Mouse (Mus musculus) forebrain, embryonic 11.5 days (tissue): Measurements from ENCODE around the gene Adamts7. TPM values are rescaled to one million over a fixed set of nuclear protein-coding genes. Genes with fewer than 3 reads are reported as not detected.

ENCODE experiments used
- ATAC-seq: fragments of 200-750 bp; cut with Nextera tagmentation; replicated peaks from 2 replicates; pipeline ENCODE4 v1.8.0; 2017; ENCODE audit warnings: moderate TSS enrichment; ENCODE audit not compliant: low FRiP score
- DNase-seq: peaks from one replicate; pipeline ENCODE4 v3.0.0-alpha.2; 2017; ENCODE audit warnings: low spot score
- H3K27ac ChIP-seq: fragments of 300-500 bp; sonication (generic); 2 replicates; pipeline ENCODE4 v1.5.1; 2014; ENCODE audit warnings: low read depth, low read length
- H3K27me3 ChIP-seq: fragments of 300-500 bp; sonication (generic); 2 replicates; pipeline ENCODE4 v1.6.1; 2014; ENCODE audit warnings: mild to moderate bottlenecking, low read length, mixed read lengths; ENCODE audit not compliant: control insufficient read depth, insufficient read depth
- H3K36me3 ChIP-seq: fragments of 300-500 bp; sonication (generic); 2 replicates; pipeline ENCODE4 v1.6.1; 2014; ENCODE audit warnings: mild to moderate bottlenecking, low read length, moderate library complexity, mixed read lengths; ENCODE audit not compliant: control insufficient read depth, insufficient read depth
- H3K4me1 ChIP-seq: fragments of 300-500 bp; sonication (generic); replicated peaks from 2 replicates; pipeline ENCODE4 v1.6.1; 2014; ENCODE audit warnings: low read length, mixed read lengths; ENCODE audit not compliant: control insufficient read depth, insufficient read depth
- H3K4me2 ChIP-seq: fragments of 300-500 bp; sonication (generic); 2 replicates; pipeline ENCODE4 v1.6.1; 2014; ENCODE audit warnings: low read depth, mild to moderate bottlenecking, low read length, moderate library complexity, mixed read lengths; ENCODE audit not compliant: severe bottlenecking
- H3K4me3 ChIP-seq: fragments of 300-500 bp; sonication (generic); 2 replicates; pipeline ENCODE4 v1.5.1; 2014; ENCODE audit warnings: low read depth, low read length
- H3K9ac ChIP-seq: fragments of 300-500 bp; sonication (generic); 2 replicates; pipeline ENCODE4 v1.6.1; 2014; ENCODE audit warnings: low read length
- H3K9me3 ChIP-seq: fragments of 300-500 bp; sonication (generic); 2 replicates; pipeline ENCODE4 v1.6.1; 2016; ENCODE audit warnings: low read length, mixed read lengths; ENCODE audit not compliant: control insufficient read depth
- WGBS: fragments of 180-500 bp; shearing (Covaris S2); extraction: QIAGEN DNeasy Blood & Tissue Kit; methylation state at CpG from one replicate; pipeline ENCODE4 v1.1.7; 2014; 5-methylcytosine and 5-hydroxymethylcytosine counted together
- polyA plus RNA-seq: library from polyadenylated mRNA; unstranded; fragments of >200 nt; fragmentation: Nextera tagmentation; extraction: Ambion mirVana; gene quantifications from 2 replicates; pipeline ENCODE4 v1.2.1, GENCODE M21; 2014

The Adamts7 gene
- polyA plus RNA-seq, 1 experiment from 2014 or later = 22.2 TPM

DNA sequence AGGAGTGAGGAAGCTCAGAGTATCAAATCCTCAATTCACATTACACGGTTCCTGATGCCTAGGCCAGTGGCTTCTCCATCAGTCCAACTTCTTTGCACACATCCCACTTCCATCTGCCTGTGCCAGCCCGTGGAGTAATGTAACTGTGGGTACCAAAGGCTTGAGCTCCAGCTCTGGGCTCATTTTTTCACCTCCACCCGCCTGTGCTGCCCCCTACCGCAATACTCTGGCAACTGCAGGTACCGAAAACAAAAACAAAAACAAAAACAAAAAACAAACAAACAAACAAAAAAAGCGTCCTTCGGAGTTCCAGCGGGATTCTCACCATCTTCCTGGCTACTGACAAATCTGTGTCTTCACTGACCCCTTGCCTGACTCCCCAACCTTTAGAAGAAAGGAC is 27.4 kb upstream of the Adamts7 start:
- Histone ChIP-seq H3K9ac (no peak overlapping the region), H3K4me3 (no peak overlapping the region), H3K27ac (no peak overlapping the region), H3K4me1 (no peaks in the 10 kb centered on the region), H3K36me3 (no peaks in the 10 kb centered on the region), H3K4me2 (no peak overlapping the region), H3K9me3 (no peaks in the 10 kb centered on the region), H3K27me3 (no peaks in the 10 kb centered on the region)
- ATAC-seq = no peak
- 78% methylated on average over 8 of the region's 8 CpGs for WGBS
- no peak for DNase-seq

DNA sequence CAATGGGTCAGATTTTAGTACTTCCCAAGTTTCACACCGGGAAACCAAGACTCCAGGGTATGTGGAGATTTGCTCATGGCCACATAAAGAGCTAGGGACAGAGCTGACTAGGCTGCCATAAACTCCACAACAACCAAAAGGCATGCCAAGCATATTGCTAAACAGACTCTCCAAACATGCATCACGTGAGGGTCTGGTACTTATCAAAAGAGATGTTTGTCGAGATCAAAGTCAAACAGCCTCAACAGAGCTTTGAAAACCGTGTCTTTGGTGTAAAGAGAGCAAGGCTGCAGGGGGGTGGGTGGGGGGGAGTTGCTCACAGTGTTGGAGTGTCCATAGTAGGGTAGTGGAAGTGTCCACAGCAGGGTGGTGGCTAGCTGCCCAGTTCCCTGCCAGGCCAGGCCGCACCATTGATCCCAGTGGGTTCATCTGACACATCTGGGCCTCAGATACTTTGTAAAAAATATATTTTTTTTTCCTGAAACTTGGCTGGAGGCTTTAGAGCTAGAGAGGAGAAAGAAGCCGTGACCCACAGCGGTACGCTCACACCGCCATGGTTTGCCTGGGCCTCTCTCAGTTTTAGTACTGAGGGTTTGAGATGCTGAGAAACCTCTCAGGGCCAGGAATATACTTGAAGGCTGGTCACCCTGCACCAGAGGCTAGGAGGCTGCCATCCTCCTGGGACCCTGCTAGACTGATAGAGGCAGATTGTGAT is 26.7 kb upstream of the Adamts7 start:
- Histone ChIP-seq H3K27ac (no peak overlapping the region), H3K9ac (no peak overlapping the region), H3K27me3 (no peaks in the 10 kb centered on the region), H3K4me3 (no peak overlapping the region), H3K4me2 (no peak overlapping the region), H3K36me3 (no peaks in the 10 kb centered on the region), H3K4me1 (no peaks in the 10 kb centered on the region), H3K9me3 (no peaks in the 10 kb centered on the region)
- DNase-seq (no peak), ATAC-seq (no peak)
- 84% methylated on average over 9 of the region's 9 CpGs for WGBS

DNA sequence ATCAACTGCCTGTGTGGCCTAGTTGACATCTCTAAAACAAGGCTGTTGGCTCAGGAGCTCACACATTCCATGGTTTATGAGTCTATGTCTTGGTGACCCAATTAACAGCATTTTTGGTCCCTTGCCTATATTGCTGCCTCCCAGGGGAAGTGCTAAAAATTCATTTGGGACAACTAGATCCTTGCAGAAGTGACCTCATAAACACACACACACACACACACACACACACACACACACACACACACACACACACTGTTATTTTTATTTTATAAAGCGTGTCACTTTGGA is 26.2 kb upstream of the Adamts7 start:
- DNase-seq (no peak), ATAC-seq (no peak)
- H3K4me2 ChIP-seq = no peak overlapping the region
- no peaks in the 10 kb centered on the region for H3K27me3 ChIP-seq
- 89% methylated on average over 1 of the region's 1 CpGs for WGBS
- no peak overlapping the region for H3K4me3 ChIP-seq
- no peaks in the 10 kb centered on the region for H3K36me3 ChIP-seq
- no peaks in the 10 kb centered on the region for H3K4me1 ChIP-seq
- H3K9ac ChIP-seq = no peak overlapping the region
- no peaks in the 10 kb centered on the region for H3K9me3 ChIP-seq
- H3K27ac ChIP-seq = no peak overlapping the region

DNA sequence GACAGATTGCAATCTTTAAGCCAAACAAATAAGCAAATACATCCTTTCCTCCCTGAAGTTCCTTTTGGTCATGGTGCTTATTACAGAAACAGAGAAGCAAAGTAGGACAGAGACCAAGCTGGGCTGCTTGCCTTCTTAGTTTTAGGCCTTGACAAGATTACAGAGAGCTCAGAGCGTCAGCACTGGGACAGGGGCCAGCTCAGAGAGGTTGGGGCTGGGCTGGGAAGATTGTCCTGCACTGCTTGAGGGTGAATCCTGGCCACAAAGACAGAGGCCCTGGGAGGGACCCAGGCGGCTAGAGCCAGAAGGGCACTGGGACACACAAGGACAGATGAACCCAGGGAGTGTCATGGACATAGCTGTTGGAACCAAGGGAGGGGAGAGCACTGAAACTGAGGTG is 17.1 kb upstream of the Adamts7 start:
- H3K9ac ChIP-seq = no peak overlapping the region
- DNase-seq (no peak), ATAC-seq (no peak)
- no peaks in the 10 kb centered on the region for H3K9me3 ChIP-seq
- H3K27ac ChIP-seq = no peak overlapping the region
- WGBS = 41% methylated on average over 2 of the region's 2 CpGs
- H3K36me3 ChIP-seq = no peaks in the 10 kb centered on the region
- H3K4me1 ChIP-seq = no peaks in the 10 kb centered on the region
- H3K4me3 ChIP-seq = no peak overlapping the region
- no peaks in the 10 kb centered on the region for H3K27me3 ChIP-seq
- H3K4me2 ChIP-seq = no peak overlapping the region

DNA sequence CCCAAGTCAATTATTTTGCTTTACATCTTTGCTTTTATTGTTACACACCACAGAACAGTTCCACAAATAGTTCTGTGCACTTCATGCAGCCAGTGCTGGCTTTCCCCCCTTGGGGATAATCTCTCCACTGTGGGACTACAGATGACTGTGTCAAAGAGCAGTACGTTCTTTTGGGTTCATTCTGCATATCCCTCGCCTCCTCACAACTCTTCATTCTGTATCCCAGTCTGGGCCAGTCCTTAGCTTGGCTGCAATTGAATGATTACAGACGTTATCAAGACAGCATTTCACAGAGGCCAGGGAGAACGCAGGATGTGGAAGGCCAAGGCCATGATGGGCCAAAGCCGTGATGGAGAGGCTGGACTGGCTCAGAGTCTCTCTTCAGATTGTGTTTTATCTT is 16.0 kb upstream of the Adamts7 start:
- no peak for ATAC-seq
- H3K9ac ChIP-seq = no peak overlapping the region
- no peak for DNase-seq
- no peak overlapping the region for H3K27ac ChIP-seq
- no peaks in the 10 kb centered on the region for H3K36me3 ChIP-seq
- WGBS = 82% methylated on average over 5 of the region's 5 CpGs
- H3K4me1 ChIP-seq = no peaks in the 10 kb centered on the region
- H3K4me2 ChIP-seq = no peak overlapping the region
- H3K9me3 ChIP-seq = no peaks in the 10 kb centered on the region
- no peak overlapping the region for H3K4me3 ChIP-seq
- H3K27me3 ChIP-seq = no peaks in the 10 kb centered on the region

DNA sequence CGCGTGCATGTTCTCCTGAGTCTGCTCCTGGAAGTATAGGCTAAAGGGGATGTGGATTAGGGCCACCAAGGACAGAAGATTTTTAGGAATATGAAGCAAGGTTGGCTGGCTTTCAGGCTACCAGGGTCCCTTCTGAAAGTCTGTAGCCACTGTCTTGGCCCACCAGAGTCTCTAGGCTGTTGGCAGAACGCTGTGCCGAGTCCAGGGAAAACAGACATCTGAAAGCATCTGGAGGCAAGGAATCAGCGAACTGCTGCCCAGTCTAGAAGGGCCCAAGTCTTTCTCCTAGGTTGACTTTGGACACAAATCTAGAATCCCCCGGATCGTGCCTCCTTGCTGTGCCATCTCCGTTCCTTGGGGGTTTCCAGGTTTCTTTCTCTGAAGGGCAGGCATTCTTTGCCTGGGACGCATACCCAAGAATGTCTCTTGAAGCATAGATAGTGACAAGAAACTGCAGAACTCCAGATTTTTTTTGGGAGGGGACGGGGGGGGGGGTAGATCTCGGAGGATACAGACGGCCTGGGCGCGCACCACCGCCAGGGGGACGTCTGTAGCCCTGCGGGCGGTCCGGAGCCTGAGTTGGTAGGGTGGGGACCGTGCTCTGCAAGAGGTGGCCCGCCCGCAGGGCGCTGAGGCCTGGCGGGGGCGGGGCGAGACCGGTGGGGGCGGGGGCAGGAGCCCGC is 485 bp upstream of the Adamts7 start:
- H3K27ac ChIP-seq = peak overlapping the region; percentile 59; the same call in 1 of the 2 replicates
- peak overlapping the region; percentile 72 for H3K4me3 ChIP-seq
- 11% methylated on average over 21 of the region's 29 CpGs for WGBS
- no peaks in the 10 kb centered on the region; the same call in 1 of the 2 replicates for H3K9me3 ChIP-seq
- DNase-seq = peak; percentile 79
- peaks cover 2% of the 10 kb centered on the region; the same call in 1 of the 2 replicates for H3K4me1 ChIP-seq
- H3K4me2 ChIP-seq = peak overlapping the region; percentile 86
- peak overlapping the region; percentile 86 for H3K9ac ChIP-seq
- peak; percentile 69 for ATAC-seq
- no peaks in the 10 kb centered on the region for H3K36me3 ChIP-seq
- no peaks in the 10 kb centered on the region for H3K27me3 ChIP-seq

DNA sequence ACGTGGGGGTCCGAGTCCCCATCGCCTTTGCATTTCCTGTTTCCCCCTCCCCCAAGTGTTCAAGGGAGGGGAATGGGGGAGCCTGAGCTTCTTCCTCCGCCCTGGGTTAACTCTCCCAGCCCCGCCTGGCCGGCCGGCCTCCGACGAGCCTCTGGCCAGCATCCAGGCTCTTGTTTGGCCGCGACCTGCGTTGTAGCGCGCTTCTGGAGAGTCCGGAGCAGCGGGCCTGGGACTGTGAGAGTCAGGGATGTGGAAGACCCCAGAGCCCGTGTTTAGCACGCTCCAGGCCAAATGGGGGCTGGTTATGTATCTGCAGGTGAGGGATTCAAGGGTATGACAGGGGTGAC is 853 bp downstream of the Adamts7 start:
- peak; percentile 45; the same call in 1 of the 2 replicates for ATAC-seq
- H3K9ac ChIP-seq = peak overlapping the region; percentile 86

DNA sequence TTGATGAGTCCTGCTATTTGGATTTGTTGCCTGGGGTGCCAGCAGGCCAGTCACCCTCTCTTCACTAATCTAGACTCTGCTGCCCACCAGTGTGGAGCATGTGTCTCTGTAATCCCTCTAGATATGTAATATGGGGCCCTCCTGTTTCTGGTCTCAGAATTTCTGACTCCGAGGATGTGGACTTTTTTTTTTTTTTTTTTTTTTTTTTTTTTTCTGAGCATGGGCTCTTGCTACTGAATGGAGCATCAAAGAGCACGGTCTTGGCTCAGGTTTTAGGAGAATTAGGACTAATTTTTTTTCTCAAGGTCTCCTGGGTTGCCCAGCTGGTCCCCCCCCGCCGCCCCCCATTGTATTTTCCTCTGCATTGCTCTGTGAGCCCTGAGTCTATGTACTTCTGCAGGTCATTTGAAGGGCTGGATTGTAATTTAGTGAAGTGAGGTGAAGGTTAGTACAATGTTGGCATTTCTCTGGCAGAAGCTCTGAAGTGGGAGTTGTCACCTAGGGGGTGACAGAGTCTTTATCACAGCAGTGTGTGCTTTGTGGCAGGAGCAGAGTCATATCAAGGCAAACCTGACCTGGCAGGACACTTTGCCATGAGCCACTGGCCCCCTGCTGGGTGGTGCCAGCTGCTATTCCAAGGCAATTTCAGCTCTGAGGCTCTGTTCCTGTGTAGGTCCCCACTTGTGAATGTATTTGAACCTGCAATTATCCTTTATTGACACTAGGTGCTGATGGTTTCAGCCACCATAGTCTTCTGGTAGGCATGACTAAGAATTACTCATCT is 2.0 kb downstream of the Adamts7 start:
- H3K36me3 ChIP-seq = no peaks in the 10 kb centered on the region
- H3K4me1 ChIP-seq = peaks cover 2% of the 10 kb centered on the region; the same call in 1 of the 2 replicates
- no peaks in the 10 kb centered on the region for H3K27me3 ChIP-seq
- H3K4me3 ChIP-seq = no peak overlapping the region
- no peak overlapping the region for H3K9ac ChIP-seq
- DNase-seq (no peak), ATAC-seq (no peak)
- peak overlapping the region; percentile 86; the same call in 1 of the 2 replicates for H3K4me2 ChIP-seq
- no peaks in the 10 kb centered on the region; the same call in 1 of the 2 replicates for H3K9me3 ChIP-seq
- no peak overlapping the region for H3K27ac ChIP-seq
- 67% methylated on average over 4 of the region's 4 CpGs for WGBS

More for the DNA sequence above, 853 bp downstream of the Adamts7 start:
- H3K4me2 ChIP-seq = peak overlapping the region; percentile 86
- H3K4me3 ChIP-seq = peak overlapping the region; percentile 72
- H3K27ac ChIP-seq = peak overlapping the region; percentile 59; the same call in 1 of the 2 replicates
- no peaks in the 10 kb centered on the region for H3K27me3 ChIP-seq
- peak; percentile 72 for DNase-seq
- H3K9me3 ChIP-seq = no peaks in the 10 kb centered on the region; the same call in 1 of the 2 replicates
- WGBS = under 1% methylated on average over 18 of the region's 18 CpGs
- H3K4me1 ChIP-seq = peaks cover 2% of the 10 kb centered on the region; the same call in 1 of the 2 replicates
- no peaks in the 10 kb centered on the region for H3K36me3 ChIP-seq
